Mouse (Mus musculus) ZHBTc4 (cell line): ENCODE data around the gene Aldh6a1.

Source experiments
- DNase-seq: peaks from one replicate; pipeline ENCODE4 v3.0.0-alpha.2; 2011; ENCODE audit warnings: low read depth, low spot score

Gene Aldh6a1

GRCm38 (mm10) chr12:84450718-84451646, at the start of gene Aldh6a1, which contains the start of gene Lin52:
TSS of gene Aldh6a1 (minus strand) at chr12:84451004.
TSS of gene Lin52 (plus strand) at chr12:84451422.
- DNase-seq = peak; percentile 100

GRCm38 (mm10) chr12:84496795-84497194, 46.0 kb upstream of the Aldh6a1 start:
- no peak for DNase-seq

- peak; percentile 50 for DNase-seq
These were observed 36.7 kb upstream of the Aldh6a1 start for GRCm38 (mm10) chr12:84487324-84488056.

GRCm38 (mm10) chr12:84482778-84483585, 32.2 kb upstream of the Aldh6a1 start:
- no peak for DNase-seq

GRCm38 (mm10) chr12:84481251-84481650, 30.4 kb upstream of the Aldh6a1 start:
- DNase-seq = no peak

GRCm38 (mm10) chr12:84478937-84479336, 28.1 kb upstream of the Aldh6a1 start:
- no peak for DNase-seq

- DNase-seq = peak; percentile 67
These were observed 17.9 kb upstream of the Aldh6a1 start for GRCm38 (mm10) chr12:84468701-84469100.

GRCm38 (mm10) chr12:84462856-84463255, 12.1 kb upstream of the Aldh6a1 start:
- DNase-seq = no peak

- DNase-seq = no peak
These were observed 10.6 kb upstream of the Aldh6a1 start for GRCm38 (mm10) chr12:84461416-84461815.

GRCm38 (mm10) chr12:84459845-84460244, 9.0 kb upstream of the Aldh6a1 start:
- peak; percentile 18 for DNase-seq

GRCm38 (mm10) chr12:84456911-84457310, 6.1 kb upstream of the Aldh6a1 start:
- DNase-seq = no peak

- peak; percentile 47 for DNase-seq
These were observed 997 bp upstream of the Aldh6a1 start for GRCm38 (mm10) chr12:84451801-84452200.

GRCm38 (mm10) chr12:84450351-84450717, 470 bp downstream of the Aldh6a1 start:
- no peak for DNase-seq

GRCm38 (mm10) chr12:84449887-84450286, 917 bp downstream of the Aldh6a1 start:
- DNase-seq = no peak

- DNase-seq = no peak
These were observed 2.6 kb downstream of the Aldh6a1 start for GRCm38 (mm10) chr12:84448181-84448580.

- no peak for DNase-seq
These were observed 3.4 kb downstream of the Aldh6a1 start for GRCm38 (mm10) chr12:84447386-84447785.

GRCm38 (mm10) chr12:84442526-84442925, 8.3 kb downstream of the Aldh6a1 start:
- peak; percentile 66 for DNase-seq

- no peak for DNase-seq
These were observed 12.1 kb downstream of the Aldh6a1 start for GRCm38 (mm10) chr12:84438697-84439096.

GRCm38 (mm10) chr12:84429825-84430224, 21.0 kb downstream of the Aldh6a1 start:
- no peak for DNase-seq

GRCm38 (mm10) chr12:84423990-84424389, 26.8 kb downstream of the Aldh6a1 start:
- no peak for DNase-seq

GRCm38 (mm10) chr12:84417605-84417922, 33.2 kb downstream of the Aldh6a1 start:
- no peak for DNase-seq
